Mouse (Mus musculus): ENCODE measurements around the gene Sema3a.

Gene Sema3a

DNA sequence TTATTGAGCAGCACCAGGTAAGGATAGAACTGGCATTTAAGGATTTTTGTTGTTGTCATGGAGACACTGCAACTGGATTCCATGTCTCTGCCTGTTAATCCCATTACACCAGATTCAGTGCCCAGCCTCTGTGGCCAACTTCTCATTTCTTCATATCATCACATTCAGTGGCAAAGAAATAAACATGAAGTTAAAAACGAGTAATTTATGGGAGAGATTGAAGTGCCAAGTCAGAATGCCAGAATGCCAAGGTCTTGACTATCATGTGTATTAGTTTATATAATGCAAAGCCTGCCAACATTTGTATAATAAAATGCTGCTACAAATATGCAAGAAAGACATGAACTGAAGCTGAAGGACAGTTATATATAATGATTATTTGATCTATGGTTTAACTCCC is 131.1 kb downstream of the Sema3a start:
- no peak for TF ChIP-seq GATA4 (IDR thresholded peaks at IDR 0.05; ENCODE audit: insufficient replicate concordance, low read length)

DNA sequence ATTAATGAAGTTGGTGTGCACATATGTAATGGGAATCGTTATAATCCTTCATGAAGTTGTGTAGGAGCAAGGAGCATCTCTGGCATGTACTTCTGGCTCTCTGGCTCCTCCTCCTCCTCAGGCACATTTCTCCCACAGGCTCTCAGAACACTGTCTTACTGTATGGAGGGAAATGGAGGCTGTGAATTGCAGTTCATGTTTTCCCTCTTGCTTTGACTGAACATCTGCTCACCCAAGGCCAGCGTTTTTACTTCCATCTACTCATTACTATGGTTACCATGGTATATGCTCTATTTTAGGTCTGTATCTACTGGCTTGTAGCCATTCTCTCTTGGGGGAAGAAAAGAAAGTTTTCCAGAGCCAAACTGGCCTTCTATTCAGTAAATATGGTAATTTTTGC is 137.9 kb downstream of the Sema3a start:
- no peak for TF ChIP-seq GATA4 (IDR thresholded peaks at IDR 0.05; ENCODE audit: insufficient replicate concordance, low read length)

DNA sequence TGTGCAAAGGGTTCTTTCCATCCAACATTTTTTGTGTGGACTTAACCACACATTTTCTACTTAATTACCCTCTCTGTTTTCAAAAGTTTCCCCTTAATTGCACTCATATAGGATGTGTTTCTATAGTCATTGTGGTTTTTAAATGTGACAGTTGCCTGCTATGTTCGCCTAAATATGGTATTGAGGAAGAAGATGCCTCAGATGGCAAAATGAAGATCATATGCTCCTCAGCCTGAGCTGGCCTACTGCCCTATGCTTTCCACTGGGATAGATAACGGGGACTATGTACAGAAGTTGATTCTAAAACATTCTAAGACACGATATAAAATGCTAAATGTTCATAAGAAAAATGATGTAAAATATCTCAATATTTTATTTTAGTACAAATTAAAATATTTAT is 138.3 kb downstream of the Sema3a start:
- TF ChIP-seq GATA4 (IDR thresholded peaks at IDR 0.05; ENCODE audit: insufficient replicate concordance, low read length): no peak

DNA sequence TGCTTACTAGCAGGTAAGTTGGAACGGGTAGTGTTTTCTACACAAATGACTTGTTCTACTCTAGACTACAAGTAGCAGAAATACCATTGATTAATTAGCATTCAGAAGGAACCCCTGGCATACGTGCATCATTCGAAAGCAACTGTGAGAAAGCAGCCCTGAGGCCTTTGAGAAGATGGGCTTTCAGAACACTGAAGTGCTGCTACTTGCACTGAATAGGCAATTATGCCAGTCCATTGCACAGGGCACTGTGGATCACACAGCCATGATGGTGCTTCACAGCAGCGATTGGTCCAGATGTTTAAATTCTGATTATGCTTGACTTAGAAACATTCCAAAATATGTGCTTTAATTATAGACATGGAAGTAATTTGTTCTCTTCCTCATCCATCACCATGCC is 187.5 kb downstream of the Sema3a start:
- no peak for TF ChIP-seq GATA4 (IDR thresholded peaks at IDR 0.05; ENCODE audit: insufficient replicate concordance, low read length)

DNA sequence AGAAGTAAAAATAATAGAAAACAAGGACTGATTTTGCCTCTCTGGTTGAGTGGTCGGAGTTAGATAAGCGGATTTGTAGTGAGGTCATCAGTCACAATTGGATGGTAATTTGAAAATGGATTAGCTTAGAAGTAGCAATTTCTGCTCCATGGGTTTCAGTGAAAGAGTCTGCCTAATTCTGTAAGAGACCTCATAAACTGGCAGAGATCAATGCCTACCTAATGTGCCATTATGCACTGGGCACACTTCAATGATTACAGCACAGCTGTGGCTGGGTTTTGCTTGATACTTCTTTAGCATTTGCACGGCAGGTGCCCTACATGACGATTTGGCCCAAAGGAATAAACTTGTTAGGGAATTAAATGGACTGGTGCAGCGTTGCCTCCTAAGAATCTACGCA is 188.8 kb downstream of the Sema3a start:
- TF ChIP-seq GATA4 (IDR thresholded peaks at IDR 0.05; ENCODE audit: insufficient replicate concordance, low read length): no peak

DNA sequence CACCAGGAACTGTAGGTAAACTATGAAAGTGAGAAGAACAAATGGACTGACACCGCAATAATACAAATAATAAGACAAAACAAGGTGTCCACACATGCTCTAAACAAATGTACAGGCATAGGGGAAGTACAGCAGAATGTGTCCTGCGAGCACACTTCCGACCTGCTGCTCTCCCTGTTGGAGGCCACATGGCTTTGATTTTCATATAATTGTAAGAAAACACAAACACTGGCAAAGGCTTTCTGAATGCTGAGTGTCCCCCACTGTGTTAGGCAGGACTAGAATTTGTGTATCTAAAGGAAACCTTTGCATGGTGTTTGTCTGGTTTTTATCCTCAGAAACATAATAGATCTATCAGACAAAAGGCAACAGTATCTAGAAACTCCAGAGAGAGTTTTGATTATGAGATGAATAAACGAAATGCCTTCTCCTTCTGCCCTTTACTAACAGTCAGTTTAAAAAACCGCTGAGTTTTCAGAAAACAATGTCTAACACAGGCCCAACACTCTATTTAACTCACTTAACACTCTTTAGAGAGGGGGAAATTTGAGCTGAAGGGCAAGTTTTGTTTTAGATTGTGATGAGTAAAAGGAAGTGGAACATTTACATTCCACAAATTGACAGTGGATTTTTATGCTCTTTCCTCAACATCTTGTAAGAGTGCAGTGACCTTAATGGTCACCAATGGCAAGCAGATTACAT is 193.7 kb downstream of the Sema3a start:
- no peak for TF ChIP-seq GATA4 (IDR thresholded peaks at IDR 0.05; ENCODE audit: insufficient replicate concordance, low read length)

DNA sequence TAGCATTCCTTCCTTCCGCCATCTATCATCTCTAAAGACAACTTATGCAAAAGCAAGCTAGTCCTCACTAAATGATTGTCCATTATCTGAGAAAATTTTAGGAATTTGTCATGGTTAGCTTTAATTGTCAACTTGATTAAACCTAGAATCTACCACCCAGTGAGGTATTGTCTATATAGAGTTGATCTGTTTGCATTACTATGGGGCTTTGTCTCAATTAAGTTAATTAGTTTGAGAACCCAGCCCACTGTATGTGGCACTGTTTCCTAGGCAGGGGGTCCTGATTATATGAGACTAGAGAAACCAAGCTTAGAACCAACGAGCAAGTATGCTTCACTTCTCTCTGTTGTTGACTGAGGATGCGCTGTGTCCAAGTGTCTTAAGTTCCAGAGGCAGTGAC is 194.9 kb downstream of the Sema3a start:
- no peak for TF ChIP-seq GATA4 (IDR thresholded peaks at IDR 0.05; ENCODE audit: insufficient replicate concordance, low read length)

DNA sequence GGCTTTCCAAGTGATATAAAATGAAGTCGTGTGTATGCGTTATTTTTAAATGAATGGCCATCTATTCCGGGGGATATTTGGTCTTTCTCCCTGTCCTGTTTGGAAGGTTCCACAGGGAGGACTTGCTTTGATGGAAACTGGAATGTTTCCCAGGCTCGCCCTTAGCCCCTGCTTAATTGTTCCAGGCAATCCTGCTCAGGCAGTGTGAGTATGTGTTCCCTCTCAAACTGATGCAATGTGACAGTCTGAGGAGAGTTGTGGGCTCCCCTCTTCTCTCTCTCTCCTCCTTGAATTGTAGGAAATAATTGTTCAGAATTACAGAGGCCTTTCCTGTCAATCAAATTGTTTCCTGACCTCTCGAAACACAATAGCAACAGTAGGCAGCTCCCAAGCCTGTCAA is 202.1 kb downstream of the Sema3a start:
- TF ChIP-seq GATA4 (IDR thresholded peaks at IDR 0.05; ENCODE audit: insufficient replicate concordance, low read length): no peak

DNA sequence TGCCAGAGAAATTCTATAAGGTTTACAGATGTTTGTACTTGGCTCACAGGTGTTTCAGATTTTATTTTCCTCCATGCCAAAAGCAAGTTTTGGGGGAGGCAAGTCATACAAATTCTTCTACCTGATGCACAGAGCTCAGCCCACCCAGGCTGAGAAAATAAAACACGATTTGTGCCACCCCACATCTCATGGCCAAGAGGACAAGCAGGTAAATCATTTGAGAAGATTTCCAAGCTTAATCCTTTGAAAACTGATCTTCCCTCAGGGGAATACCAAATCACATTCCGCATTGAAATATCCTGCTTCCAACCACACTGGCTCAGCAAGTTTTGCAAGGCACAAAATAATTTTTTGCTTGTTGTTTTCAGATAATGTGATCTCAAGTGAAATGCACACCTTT is 206.2 kb downstream of the Sema3a start:
- TF ChIP-seq GATA4 (IDR thresholded peaks at IDR 0.05; ENCODE audit: insufficient replicate concordance, low read length): no peak

DNA sequence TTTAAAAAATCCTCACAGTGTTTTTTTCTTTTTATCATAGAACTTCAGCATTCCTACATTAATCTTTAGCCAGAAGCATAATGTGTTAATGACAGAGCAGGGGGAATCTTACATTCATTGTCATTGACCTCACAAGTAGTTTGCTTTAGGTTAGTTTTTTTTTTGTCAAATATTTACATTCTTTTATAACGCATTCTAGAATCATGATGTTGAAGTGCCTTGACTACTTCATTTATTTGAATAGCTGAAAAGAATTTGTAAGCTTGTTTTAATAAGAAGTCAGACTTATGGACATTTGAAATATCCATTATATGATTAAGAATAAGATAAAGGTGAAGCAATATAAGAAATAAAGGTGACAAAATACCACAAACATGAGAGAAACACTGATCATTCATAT is 212.5 kb downstream of the Sema3a start:
- TF ChIP-seq GATA4 (IDR thresholded peaks at IDR 0.05; ENCODE audit: insufficient replicate concordance, low read length): no peak

DNA sequence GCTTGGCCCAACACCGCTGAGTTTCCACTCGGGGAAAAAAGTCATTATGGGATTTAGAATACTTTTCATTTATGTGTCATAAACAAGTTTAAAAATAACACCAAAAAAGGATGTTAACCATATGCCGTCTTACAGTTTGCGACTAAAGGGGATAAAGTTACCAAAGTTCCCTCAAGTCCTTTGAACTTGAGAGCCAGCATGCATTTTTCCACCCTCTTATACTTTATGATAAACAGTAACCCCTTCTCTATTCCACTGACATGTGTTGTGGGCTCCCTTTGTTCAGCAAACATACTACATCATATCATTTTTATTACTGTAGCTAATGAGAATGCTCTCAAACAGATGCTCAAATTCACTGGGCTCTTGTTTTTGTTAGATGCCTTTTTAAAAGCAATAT is 221.9 kb downstream of the Sema3a start:
- no peak for TF ChIP-seq GATA4 (IDR thresholded peaks at IDR 0.05; ENCODE audit: insufficient replicate concordance, low read length)

DNA sequence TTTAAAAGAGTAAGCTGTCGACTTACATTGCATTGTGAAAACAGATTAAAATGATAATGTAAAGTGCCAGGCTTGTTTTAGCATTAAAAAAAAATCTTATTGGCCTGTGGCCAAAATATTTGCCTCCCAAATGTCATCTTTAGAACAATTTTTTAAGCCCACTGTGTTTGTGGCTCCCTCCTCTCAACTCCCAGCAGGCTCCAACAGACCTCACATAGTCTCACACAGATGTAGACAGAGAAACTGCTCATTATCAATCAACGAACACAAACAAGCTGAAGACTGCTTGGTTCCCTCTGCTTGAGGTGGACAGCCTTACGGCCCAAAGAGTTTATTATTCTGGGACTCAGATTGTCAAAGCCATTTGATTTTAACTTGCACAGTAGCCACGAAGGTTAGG is 226.4 kb downstream of the Sema3a start:
- TF ChIP-seq GATA4 (IDR thresholded peaks at IDR 0.05; ENCODE audit: insufficient replicate concordance, low read length): no peak

DNA sequence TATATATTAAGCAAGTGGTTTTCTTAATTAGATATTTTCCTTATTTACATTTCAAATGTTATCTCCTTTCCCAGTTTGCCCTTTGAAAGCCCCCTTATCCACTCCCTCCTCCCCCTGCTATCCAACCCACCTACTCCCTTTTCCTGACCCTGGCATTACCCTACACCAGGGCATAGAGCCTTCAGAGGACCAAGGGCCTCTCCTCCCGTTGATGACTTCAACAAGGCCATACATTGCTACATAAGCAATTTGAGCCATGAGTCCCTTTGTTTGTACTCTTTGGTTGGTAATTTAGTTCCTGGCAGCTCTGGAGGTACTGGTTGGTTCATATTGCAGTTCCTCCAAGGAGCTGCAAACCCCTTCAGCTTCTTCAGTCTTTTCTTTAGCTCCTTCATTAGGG is 227.8 kb downstream of the Sema3a start:
- TF ChIP-seq GATA4 (IDR thresholded peaks at IDR 0.05; ENCODE audit: insufficient replicate concordance, low read length): no peak

DNA sequence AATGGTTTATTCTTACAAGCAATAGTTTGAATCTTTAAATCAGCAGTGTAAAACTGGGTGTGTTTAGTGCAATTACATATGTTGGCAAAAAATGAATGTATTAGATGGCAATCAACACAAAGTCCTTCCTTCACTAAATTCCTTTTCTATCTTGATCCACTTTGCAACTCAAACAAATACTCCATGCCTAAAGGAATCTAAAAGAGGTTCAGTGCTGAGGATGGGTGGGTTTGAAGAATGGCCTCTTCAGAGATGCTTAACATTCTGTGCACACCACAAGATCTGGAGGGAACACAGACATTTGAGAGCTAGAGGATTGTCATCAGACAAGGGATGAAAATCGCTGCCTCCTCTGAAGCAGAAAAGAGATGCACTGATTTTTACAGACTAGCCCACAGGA is 228.3 kb downstream of the Sema3a start:
- TF ChIP-seq GATA4 (IDR thresholded peaks at IDR 0.05; ENCODE audit: insufficient replicate concordance, low read length): no peak

DNA sequence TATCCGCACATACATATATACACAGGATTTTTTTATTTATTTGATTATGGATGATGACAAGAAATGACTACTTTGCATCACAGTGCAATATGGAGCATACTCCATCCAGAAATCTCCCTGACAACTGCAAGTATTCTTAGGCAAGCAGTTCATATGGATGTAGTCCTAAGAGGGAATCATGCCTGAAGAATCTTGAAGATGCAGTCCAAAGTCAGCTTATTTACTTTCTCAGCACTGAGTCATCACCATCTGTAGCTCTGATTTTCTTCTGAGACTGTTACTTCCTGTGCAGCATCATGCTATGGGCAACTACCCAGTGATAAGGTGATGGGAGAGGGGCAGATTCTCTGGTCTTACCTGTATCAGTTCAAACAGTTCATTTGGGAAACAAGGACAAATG is 229.7 kb downstream of the Sema3a start:
- no peak for TF ChIP-seq GATA4 (IDR thresholded peaks at IDR 0.05; ENCODE audit: insufficient replicate concordance, low read length)

DNA sequence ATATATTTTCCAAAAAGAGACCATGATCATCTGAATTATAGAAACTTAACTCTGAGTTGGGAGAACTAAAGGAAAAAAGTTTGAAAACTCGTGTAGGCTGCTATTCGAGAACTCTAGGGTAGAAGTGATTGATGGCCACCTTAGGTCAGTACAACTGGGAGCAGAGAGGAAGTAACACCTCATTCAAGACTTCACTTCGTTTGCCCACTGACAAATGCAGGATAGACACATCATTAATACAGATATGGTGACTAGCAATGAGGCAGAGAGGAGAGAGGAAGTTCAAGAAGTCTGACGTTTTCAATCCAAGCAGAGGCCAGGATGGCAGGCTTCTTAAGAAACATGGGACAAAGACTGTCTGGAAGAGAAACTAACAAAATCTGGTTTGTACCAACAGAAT is 233.6 kb downstream of the Sema3a start:
- TF ChIP-seq GATA4 (IDR thresholded peaks at IDR 0.05; ENCODE audit: insufficient replicate concordance, low read length): no peak

DNA sequence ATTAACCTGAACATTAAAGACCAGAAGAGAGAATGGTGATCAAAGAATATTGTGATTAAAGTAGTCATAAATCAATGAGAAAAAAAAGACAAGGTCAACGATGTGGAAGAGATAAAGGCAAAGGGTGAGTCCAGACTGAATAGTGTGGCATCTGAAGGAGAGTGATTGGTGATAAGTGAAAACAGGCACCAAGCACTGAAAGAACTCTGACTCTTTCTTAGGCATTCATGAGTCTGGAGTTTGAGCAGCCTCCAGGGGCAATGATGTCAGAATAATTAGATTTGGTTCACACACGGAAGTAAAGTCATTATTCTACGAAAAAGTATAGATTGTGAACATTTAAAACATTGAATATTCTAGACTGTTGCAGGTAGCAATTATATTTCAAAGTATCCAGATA is 235.5 kb downstream of the Sema3a start:
- TF ChIP-seq GATA4 (IDR thresholded peaks at IDR 0.05; ENCODE audit: insufficient replicate concordance, low read length): no peak

All from liver, adult (tissue).